ENCODE assay signal across 23 mouse cellular contexts in the genomic region with DNA sequence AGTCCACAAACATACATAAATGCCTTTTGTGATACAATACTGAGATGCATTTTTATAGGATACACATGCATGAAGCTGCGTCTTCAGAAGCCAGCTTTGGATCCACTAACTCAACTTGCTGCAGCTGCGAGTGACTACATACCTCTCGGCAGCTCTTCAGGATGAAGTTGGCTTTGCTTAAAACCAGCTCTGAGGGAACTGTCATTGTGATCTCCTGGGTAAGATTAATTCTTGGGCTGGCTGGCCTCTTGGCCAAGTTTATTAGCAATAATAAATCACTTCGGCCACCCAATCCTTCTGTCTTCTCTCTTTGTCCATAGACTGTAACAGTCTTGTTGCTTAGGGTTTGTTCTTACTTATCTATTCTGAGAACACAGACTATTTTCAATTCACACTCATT.
DNase-seq lines count a peak whose midpoint lies in the region; ATAC-seq and TF ChIP-seq lines count a peak whose summit lies in the region.
"Had no signal": no experiment of that assay in that cellular context is flagged by ENCODE, and none has a peak within 500 bp of the region (broad histone marks: within the 10 kb centered on the region; RNA-seq: fewer than 3 reads in every experiment).

No protein-coding gene starts in this region.

- DNase-seq in heart, postnatal 4 days = no peak
- no peak for DNase-seq in kidney, adult 9 months
- no peak for DNase-seq in lung, embryonic 14.5 days
- no peak for DNase-seq in lung, postnatal 36 days
- peak; percentile 1 to 4 for DNase-seq in heart, postnatal 36 days
- no peak for DNase-seq in right cerebral cortex, adult 2 months (ENCODE audit: low spot score in 2 of 2)
- DNase-seq: B cell, adult 2 months; cerebellum, adult 11-12 months; cerebellum, postnatal 10 days; gastrocnemius, postnatal 36 days; left cerebral cortex, postnatal 4 days; right cerebral cortex, postnatal 14 days had no signal

- no peak for ATAC-seq in heart, embryonic 11.5 days (replicated peaks; ENCODE audit: insufficient number of reproducible peaks, low FRiP score, low TSS enrichment)
- peak; percentile 66 for ATAC-seq in kidney, embryonic 15.5 days (replicated peaks; ENCODE audit: low FRiP score)
- peak; percentile 58 for ATAC-seq in lung, embryonic 14.5 days (ENCODE audit: insufficient read depth)
- ATAC-seq: forebrain, embryonic 13.5 days; midbrain, embryonic 13.5 days; Patski had no signal

- H3K27me3 ChIP-seq in heart, embryonic 11.5 days (ENCODE audit: control insufficient read depth, insufficient read depth, low read length) = no peaks in the 10 kb centered on the region
- no peaks in the 10 kb centered on the region for H3K27me3 ChIP-seq in kidney, embryonic 15.5 days
- H3K27me3 ChIP-seq in lung, embryonic 14.5 days (ENCODE audit: insufficient read depth, low read length) = no peaks in the 10 kb centered on the region
- H3K27me3 ChIP-seq: CH12.LX; forebrain, embryonic 13.5 days; hindbrain, embryonic 15.5 days; limb, embryonic 15.5 days; midbrain, embryonic 13.5 days; Patski had no signal

- no peaks in the 10 kb centered on the region for H3K9me3 ChIP-seq in heart, embryonic 11.5 days (replicated peaks; ENCODE audit: control insufficient read depth, low read length)
- H3K9me3 ChIP-seq in kidney, embryonic 15.5 days (replicated peaks) = no peaks in the 10 kb centered on the region
- no peaks in the 10 kb centered on the region for H3K9me3 ChIP-seq in lung, embryonic 14.5 days (ENCODE audit: low read depth, low read length)
- H3K9me3 ChIP-seq: forebrain, embryonic 13.5 days; hindbrain, embryonic 15.5 days; limb, embryonic 15.5 days; midbrain, embryonic 13.5 days had no signal

- H3K27ac ChIP-seq in heart, embryonic 11.5 days (ENCODE audit: low read depth, low read length) = peak overlapping the region; percentile 4; the same call in 1 of the 2 replicates
- H3K27ac ChIP-seq in kidney, embryonic 15.5 days = peak overlapping the region; percentile 4; the same call in 1 of the 2 replicates
- no peak overlapping the region for H3K27ac ChIP-seq in lung, embryonic 14.5 days (ENCODE audit: low read depth)
- H3K27ac ChIP-seq: forebrain, embryonic 13.5 days; hindbrain, embryonic 15.5 days; limb, embryonic 15.5 days; liver, embryonic 14.5 days; midbrain, embryonic 13.5 days; stomach, postnatal 0 days had no signal

- H3K4me3 ChIP-seq in heart, embryonic 11.5 days (ENCODE audit: low read depth, low read length) = no peak overlapping the region
- no peak overlapping the region for H3K4me3 ChIP-seq in kidney, embryonic 15.5 days (replicated peaks)
- no peak overlapping the region for H3K4me3 ChIP-seq in lung, embryonic 14.5 days (ENCODE audit: low read depth, low read length)
- H3K4me3 ChIP-seq: forebrain, embryonic 13.5 days; hindbrain, embryonic 15.5 days; limb, embryonic 15.5 days; midbrain, embryonic 13.5 days had no signal

- H3K4me2 ChIP-seq in heart, embryonic 11.5 days = peak overlapping the region; percentile 25
- peak overlapping the region; percentile 13; the same call in 1 of the 2 replicates for H3K4me2 ChIP-seq in kidney, embryonic 15.5 days
- H3K4me2 ChIP-seq in lung, embryonic 14.5 days = peak overlapping the region; percentile 16; the same call in 1 of the 2 replicates
- H3K4me2 ChIP-seq: forebrain, embryonic 13.5 days; hindbrain, embryonic 15.5 days; limb, embryonic 15.5 days; midbrain, embryonic 13.5 days had no signal

- no peak for TF ChIP-seq CTCF in lung, embryonic 14.5 days (IDR thresholded peaks at IDR 0.05; ENCODE audit: low read depth)

- intact Hi-C loops in heart, postnatal 36 days (cut with DNase I) = loop anchor here (2.0 to 5.0 kb wide), 3 partner anchors 164 to 1103 kb away; partner anchors contain the start of gene Flrt2

- H3K4me1 ChIP-seq in heart, embryonic 11.5 days (ENCODE audit: control insufficient read depth, insufficient read depth, low read length) = no peaks in the 10 kb centered on the region; the same call in 1 of the 2 replicates
- H3K4me1 ChIP-seq in kidney, embryonic 15.5 days = 0 out of 2 replicates have a peak, but pooled peaks cover 6% of the 10 kb centered on the region
- peaks cover 4% of the 10 kb centered on the region; the same call in 1 of the 2 replicates for H3K4me1 ChIP-seq in lung, embryonic 14.5 days (ENCODE audit: insufficient read depth)
- H3K4me1 ChIP-seq: forebrain, embryonic 13.5 days; hindbrain, embryonic 15.5 days; limb, embryonic 15.5 days; midbrain, embryonic 13.5 days had no signal

- H3K9ac ChIP-seq in heart, embryonic 11.5 days (ENCODE audit: low read depth, low read length) = no peak overlapping the region
- no peak overlapping the region for H3K9ac ChIP-seq in kidney, embryonic 15.5 days
- no peak overlapping the region for H3K9ac ChIP-seq in lung, embryonic 14.5 days
- H3K9ac ChIP-seq: forebrain, embryonic 13.5 days; hindbrain, embryonic 15.5 days; limb, embryonic 15.5 days; liver, embryonic 14.5 days; midbrain, embryonic 13.5 days had no signal

- WGBS in heart, embryonic 11.5 days (ENCODE audit: insufficient replicate concordance) = 43% methylated on average over 4 of the region's 4 CpGs
- WGBS in kidney, embryonic 15.5 days = 12% methylated on average over 4 of the region's 4 CpGs
- 31% methylated on average over 4 of the region's 4 CpGs for WGBS in lung, embryonic 14.5 days

- H3K36me3 ChIP-seq in heart, embryonic 11.5 days (ENCODE audit: control insufficient read depth, insufficient read depth, low read length) = no peaks in the 10 kb centered on the region
- no peaks in the 10 kb centered on the region for H3K36me3 ChIP-seq in kidney, embryonic 15.5 days
- H3K36me3 ChIP-seq in lung, embryonic 14.5 days (ENCODE audit: insufficient read depth) = no peaks in the 10 kb centered on the region
- H3K36me3 ChIP-seq: G1E; hindbrain, embryonic 15.5 days; limb, embryonic 15.5 days; midbrain, embryonic 13.5 days had no signal

Comparison
In these comparisons a context has a peak if more than half of its experiments do, and no peak if none do; other contexts are left out.
1. DNase-seq: peak in heart, postnatal 36 days (2 of 2); none in heart, postnatal 4 days (single experiment), kidney, adult 9 months (single experiment), lung, embryonic 14.5 days (single experiment), lung, postnatal 36 days (single experiment) and right cerebral cortex, adult 2 months (0 of 2).
2. Peak in every context shown above with its lines, with median percentiles within 50 percentile points of each other: H3K4me2 ChIP-seq.